Mouse (Mus musculus) layer of hippocampus, postnatal 10 days (tissue): ENCODE data around the gene Acadl. TPM values are rescaled to one million over a fixed set of nuclear protein-coding genes. Genes with fewer than 3 reads are reported as not detected.

Source experiments
- DNase-seq, 2 experiments: peaks; one replicate each; pipeline ENCODE4 v3.0.0; 2021; ENCODE audit warnings: low spot score in 2 of 2
- total RNA-seq, 2 experiments: library from RNA; stranded (reverse); gene quantifications; 2 replicates each; pipeline ENCODE4 v1.2.3; 2021

Gene Acadl
- total RNA-seq, 2 experiments from 2014 or later: 38.1 to 42.5 TPM

DNA sequence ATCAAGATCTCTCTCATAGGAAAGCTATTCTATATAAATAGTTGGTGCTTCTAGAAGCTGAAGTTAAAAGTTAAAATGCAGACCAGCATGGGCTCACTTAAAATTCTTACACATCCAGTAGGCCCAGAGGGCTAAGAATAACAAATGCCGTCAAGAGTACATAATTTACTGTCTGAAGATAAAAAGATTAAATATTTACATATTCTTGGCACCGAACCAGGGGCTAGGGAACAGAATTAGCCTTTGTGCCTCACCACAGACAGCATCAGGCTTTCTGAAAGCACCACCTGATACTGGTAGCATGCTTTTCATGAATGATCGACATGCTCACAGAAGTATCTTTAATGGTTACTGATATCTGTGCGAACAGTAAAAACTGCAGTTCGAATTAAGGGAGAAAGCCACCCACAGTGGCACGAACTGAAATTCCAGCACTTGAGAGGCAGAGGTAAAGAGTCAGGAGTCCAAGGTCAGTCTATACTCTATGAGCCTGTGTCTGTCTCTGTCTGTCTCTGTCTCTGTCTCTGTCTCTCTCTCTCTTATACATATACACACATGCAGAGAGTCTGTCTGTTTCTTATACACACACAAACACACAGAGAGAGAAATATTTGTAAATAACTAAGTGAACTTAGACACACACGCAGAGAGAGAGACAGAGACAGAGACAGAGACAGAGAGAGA, 23.2 kb downstream of the Acadl start:
- DNase-seq: no peak

DNA sequence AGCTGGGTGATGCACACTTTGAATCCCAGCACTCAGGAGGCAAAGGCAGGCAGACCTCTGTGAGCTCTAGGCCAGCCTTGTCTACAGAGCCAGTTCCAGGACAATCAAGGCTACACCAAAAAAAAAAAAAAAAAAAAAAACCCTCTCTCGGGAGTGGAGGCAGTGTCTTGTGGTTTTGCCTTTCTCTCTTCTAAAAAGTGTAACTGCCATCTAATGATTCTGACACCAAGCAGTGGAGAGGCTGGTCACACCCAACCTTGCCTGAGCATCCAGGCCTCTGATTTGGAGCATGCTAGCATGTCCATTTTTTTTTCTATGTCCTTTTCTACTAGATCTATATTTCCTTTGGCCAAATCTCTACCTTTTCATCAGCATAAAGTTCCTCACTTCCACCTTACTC, 23.9 kb downstream of the Acadl start:
- no peak for DNase-seq

DNA sequence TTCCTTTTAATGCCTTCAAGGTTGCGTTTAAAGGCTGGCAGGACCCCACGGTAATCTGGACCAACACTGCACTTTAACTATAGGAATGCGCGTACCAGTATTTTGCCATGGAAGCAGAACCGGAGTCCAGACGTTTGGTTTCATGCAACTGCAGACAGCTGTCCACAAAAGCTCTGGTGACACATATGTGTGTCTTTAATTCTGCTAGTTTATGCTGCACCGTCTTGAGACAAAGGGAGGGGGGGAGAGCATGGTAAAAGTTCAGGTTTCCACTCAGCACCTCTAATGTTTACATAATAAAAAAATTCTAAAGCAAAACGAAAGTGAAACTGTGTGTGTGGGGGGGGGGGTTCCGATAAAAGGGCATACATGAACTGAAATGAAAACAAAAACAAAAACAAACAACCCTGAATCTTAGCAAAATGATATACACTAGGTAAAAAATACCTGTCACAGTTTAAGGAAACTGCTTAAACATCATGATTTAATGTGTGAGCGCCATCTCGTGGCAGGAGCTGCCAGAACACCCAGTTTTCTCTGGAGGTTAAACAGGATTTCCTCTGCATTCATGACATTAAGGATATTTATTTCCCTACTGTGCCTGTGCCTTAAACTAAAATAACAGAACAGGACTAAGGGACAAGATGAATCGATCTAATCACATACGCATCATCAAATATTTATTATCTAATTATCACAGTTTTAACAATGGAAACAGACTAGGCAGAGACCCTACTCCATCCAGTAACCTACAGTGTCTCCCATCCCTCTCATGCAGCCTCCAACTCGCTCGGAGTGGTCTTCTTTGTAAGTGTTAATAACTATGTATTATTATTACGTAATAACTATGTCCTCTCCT, 24.7 kb downstream of the Acadl start:
- DNase-seq: peak; percentile 80 to 83

DNA sequence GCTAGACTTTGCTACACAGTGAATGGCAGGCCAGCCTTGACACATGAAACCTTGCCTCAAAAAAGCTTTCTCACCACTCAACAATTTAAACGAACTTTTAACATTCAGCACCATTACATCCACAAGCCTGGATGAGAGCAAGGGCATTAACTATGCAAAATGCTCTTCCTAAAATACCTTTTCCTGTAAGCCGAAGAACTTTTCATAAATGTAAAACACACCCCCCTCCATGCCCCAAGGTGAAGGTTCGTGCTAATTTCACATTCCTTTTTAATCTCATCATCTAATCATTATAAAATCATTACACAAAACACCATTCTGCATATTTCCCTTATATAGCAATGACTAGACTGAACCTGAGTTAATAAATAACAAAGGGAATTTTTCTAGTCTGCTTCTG, 25.9 kb downstream of the Acadl start:
- DNase-seq: no peak

DNA sequence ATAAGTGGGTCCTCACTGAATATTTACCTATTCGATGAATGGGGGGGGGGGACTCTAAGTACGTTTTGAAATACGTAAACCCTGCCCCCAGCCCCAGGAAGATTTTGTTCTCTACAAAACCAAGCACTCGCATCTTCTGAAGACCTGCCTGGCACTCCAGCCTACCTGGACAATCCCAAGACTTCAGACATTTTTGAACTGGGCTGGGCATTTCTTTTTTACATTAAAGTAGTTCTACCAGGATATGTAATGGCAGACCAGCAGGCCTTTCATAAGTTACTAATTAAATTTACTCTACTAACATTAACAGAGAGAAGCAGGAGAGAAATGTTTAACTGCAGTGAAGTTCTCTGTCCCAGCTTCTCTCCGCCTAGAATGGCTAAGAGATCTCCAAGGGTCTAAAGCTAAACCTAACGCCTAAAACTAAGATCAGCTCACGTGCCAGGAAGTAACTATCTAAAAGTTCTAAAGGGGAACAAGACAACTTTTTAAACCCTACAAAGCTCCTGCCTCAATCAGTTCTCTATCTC, 30.4 kb downstream of the Acadl start:
- DNase-seq: no peak

DNA sequence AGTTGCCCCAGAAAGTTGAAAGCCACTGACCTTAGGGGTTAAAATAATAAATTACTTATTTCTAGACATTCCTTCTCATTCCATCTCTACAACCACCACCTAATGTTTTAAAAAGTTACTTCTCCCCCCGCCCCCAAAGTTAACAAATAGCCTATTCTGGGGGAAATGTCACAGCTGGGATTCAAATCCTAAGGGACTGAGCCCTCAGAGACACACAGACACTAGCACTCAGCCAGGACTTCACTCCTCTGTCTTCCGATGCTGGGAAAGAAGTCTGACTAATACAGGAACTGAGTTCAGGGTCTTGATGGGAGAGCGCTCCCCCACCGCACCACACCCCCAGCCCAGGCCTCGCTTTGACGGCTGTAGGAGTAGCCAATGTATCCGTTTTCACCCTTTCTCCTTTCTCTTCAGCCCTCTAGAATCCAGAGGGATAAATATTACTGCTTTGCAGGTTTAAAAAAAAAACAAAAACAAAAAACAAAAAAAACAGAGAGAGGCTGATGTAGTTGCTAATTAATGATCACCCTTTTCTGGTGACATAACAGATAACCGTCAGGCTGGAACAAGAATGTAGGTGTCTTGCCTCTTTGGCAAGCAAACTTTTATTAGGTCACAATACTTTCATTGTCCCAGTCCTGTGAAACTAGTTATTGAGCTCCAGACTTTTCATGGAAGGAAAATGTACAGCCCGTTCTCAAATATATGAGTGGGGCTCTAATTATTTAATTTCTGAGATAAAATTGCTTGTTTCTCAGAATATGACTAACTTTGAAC, 31.1 kb downstream of the Acadl start:
- DNase-seq: no peak

DNA sequence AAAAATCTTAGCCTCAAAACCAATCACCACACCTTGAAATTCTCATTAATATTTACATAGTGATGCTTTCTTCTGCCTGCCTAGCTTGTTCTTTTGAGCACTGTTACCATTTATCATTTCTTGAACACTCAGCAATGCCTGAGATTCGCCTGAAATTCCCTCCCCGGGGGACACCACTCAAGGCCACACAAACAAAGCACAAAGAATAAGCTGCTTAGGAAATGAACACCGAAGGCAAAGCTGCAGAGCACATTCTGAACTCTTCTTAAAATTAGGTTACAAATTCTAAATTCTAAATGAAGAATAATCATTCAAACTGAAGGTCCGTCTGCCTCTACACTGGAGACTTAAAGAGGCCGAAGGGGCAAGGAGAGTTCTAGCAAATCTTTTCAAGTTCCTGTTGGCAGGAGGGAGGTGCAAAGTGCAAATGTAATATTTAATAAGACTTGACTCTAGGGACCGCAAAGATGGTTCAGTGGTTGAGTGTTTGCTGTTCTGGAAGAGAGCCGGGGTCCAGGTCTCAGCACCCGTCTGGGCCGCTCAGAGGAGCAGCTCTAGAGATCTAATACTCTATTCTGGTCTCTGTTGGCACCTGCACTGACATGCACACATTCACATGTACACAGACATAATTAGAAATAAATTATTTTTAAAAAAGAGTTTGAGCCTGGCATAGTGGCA, 33.5 kb downstream of the Acadl start:
- DNase-seq: no peak

DNA sequence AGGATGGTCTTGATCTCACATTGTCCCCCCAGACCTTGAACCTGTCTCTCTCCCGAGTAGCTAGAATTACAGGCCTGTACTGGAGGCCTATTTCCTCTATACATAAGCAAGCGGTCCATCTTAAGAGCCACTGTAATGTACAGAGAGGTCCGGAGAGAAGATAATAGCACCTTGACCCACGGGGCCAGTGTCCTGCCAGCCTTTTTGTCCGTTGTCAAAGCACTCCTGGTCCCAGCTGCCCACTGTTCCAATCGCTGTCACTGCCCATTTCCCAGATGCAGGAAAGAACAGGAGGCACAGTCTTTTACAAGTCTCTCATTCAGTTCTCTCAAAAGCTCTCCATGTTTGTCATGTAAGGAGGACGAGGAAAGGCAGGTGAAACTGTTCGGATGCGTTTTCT, 41.1 kb downstream of the Acadl start:
- DNase-seq: no peak

DNA sequence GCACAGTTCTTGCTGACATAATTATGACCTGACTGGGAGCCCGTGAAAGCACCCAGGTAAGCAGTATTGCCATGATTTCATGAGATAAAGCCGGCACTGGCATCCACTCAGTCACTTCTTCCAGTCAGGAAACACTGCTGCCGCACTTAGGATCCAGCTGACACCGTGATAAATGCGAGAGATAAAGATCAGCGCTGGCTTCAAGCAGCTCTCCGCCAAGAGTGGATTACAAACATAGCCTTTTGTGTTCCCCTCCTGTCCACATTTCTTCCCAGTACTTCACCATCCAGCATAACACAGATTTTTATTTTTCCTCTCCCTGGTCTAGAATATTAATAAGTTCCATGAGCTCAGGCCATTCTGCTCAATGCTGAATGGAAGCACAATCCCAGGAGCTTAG, 42.8 kb downstream of the Acadl start:
- DNase-seq: no peak

DNA sequence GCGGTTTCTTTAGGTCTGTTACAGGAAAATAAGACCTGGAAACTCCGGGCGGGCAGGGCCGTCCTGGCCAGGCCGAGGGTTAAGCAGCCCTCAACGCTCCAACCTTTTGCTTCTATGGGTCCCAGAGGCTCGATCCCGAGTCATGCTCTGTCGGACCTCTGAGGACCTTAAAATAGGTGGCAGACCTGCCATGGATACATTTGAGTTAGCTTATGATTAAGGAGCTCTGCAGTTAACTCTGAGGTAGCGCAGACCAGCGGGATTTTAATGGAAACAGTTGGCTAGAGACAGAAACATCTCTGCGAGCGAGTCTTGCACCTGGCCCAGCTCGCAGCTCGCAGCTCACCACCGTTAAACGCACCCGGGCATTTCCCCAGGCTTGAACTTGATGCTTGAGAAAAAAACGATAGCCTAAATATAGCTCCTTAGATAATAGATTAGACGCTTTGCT, 45.2 kb downstream of the Acadl start:
- DNase-seq: no peak

DNA sequence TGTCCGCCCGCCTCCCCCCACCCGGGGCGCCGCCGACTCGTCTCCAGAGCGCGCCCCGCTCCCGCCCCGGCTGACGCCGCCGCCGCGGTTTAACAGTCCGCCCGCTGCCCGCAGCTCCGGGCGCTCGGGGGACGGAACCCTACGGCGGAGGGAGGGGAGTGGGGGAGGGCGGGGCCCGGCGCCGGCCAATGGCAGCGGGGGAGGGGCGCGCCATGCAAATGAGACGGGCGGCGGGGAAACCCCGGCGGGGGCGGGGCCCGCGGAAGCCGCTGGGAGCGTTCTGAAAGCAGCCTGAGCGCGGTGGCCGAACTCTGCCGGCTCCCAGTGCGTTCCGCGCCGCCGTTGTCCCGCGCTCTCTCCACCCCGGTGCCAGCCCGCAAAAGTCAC, 45.6 kb downstream of the Acadl start, which contains the start of gene Kansl1l:
Kansl1l (minus strand) TSS at position 110 of the 387 bp plus-strand sequence.
- DNase-seq: peak; percentile 91 to 96

DNA sequence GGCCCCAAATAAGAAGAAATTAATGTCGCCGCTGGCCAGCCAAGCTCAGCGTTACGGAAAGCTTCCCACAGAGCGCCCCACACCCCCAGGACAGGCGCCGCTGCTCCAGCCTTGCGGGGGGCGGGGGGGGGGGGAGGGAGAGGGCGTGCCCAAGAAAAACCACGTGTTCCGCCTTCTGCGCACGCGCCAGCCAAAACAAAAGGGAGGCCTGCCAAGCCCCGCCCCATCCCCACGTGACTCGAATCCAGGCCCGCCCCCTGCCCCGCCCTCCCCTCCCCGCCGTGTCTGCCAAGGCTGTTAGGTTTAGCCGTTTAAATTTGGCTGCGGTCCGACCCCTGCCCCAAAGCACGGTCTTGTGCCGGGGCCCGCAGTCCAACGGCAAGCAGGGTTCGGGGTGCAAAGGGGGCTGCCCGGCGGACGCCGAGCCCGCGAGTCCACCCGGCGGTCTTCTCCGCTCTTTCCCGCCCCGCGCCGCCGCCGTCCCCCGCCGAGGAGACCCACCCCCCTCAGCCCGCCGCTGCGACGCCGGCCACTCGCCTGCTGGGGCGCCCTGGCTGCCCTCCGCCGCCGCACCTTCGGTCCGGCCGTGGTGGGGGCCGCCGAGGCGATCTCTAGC, 46.1 kb downstream of the Acadl start:
- DNase-seq: peak; percentile 99

DNA sequence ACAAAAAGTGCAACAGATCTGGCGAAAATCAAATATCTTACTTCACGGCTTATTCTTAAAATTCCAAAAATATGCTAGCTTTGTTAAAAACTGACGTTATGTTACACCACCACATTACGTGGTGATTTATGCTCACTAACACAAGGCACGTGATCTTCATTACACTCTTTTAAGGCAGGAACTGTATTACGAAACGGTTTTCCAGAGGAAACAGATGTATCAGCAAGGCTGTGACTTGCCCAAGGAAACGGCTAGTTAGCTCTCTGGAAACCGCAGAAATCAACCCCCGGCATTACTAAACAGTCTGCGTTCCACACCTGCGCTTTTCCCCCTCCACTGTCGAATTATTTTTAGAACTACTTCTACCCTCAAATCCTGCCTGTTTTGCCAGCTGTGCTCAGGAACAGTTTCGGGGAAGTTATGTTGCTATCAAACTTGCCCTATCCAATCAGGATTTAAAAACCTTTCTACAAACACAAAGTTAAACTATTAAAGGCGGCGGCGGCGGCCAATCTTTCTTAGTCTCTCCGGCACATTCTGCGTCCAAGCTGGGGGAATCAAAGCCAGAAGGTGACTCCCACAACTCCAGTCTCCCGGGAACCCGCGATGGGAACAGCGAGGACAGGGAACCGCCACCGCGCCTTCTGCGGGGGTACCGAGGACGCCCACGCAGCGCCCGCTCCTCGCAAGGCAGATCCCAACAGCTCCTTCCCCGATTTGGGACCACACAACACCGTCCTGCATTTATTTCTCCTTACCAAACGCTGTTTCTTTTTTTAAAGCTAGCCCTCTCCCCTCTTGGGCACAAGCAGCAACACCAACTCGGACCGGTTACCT, 46.9 kb downstream of the Acadl start:
- DNase-seq: peak; percentile 74 to 76

DNA sequence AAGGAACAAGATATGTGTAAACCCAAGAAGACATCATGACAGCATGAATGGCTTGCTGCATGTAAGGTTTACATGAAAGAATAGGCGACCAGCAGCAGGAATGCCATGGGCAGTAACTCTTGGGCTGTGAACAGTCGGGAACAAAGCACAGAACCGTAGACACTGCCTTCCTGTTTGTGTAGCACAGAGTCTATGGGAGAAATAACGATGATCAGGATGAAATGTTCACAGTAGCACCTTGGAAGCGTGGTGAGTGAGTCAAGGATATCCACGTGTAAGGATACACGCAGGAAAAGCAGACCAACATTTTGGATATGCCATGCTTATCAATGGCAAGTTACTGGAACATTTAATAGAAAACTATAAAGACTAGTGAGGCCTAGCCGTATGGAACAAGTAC, 48.3 kb downstream of the Acadl start:
- DNase-seq: no peak

DNA sequence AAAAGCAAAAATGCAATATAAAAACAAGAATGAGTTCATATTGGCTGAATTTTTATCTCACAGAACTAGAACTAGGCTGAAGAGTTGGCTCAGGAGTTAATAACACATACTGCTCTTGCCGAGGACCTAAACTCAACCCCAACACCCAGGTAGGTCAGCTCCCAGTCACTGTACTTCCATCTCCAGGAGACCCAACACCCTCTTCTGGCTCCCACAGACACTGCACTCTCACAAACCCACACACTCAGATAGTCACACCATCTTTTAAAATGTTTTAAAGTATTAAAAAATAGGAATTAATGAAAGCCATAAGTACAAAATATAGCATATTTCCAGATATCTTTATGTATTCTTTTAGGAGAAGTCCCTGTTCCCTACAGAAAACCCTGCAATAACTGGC, 49.9 kb downstream of the Acadl start:
- DNase-seq: no peak

DNA sequence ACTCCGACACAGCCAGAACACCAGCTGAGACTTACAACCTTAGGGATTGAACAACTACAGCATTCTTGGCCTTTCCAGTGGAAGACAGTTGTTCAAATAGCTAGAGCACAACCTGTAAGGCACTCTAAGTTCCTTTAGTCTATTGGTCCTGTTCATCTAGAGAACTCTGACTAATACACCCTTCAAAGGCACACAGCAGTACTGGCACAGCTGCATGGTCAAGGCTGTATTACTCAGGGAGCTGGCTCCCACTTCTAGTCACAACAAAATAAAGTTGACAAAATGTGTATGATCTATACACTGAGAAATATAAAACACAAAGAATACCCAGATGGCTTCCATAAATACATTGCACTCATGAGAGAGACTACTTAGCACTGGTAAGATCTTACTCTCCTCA, 56.3 kb downstream of the Acadl start:
- no peak for DNase-seq

DNA sequence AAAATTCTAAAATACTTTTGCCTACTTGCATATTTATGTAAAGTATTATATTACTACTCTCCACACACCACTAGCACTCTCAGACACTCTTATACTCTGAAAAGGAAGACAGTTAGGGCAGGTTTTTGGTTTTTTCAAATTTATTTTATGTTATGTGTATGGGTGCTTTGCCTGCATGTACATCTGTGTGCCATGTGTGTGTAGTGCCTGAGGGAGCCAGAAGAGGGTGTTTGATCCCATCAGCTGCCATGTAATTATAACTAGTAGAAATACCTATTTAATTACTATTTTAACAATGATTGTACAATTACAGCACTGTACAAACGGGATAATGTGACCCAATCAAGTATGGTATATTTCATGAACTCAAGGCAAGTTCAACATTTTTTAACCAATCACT, 57.7 kb downstream of the Acadl start:
- DNase-seq: no peak

DNA sequence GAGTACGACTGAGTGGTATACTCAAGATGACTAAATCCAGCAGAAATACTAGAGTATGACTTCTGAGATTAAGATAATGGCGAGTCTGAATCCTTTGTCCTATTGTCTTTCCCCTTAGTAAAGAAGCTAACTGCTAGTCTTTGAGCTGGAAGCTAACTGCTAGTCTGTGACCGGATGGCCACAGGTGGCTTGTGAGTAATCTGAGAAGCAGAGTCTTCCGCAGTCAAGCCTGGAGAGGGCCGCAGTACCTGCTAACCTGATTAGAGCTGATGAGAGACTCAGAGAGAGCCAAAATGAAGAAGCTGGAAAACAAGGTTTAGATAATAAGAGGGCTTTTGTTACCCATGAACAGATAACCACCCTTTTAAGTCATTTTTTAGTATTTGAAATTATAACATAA, 58.4 kb downstream of the Acadl start:
- DNase-seq: no peak

DNA sequence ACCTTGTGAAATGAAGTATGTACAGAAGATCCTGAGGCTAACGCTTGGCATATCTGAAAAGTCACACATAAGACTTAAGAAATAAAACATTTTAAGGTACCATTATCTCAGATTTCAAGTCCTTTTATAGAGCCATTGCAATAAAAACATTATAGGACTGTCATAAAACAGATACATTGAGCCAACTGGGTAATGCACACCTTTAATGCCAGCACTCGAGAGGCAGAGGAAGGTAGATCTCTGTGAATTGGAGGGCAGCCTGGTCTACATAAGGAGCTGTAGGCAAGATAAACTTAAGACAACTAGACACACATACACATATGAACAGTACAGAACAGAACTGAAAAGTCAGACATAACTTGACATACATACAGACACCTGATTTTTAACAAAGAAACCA, 65.1 kb downstream of the Acadl start:
- DNase-seq: no peak
